Mouse (Mus musculus) heart, embryonic 12.5 days (tissue): ENCODE measurements around the gene Frmd4a. TPM values are rescaled to one million over a fixed set of nuclear protein-coding genes. Genes with fewer than 3 reads are reported as not detected.
A peak's percentile ranks its signal among the peaks of the same experiment; 100 is the strongest.

ENCODE experiments used
- ATAC-seq: fragments of 200-750 bp; cut with Nextera tagmentation; 2 replicates; pipeline ENCODE4 v1.8.0; 2017; ENCODE audit warnings: moderate TSS enrichment, moderate library complexity; ENCODE audit not compliant: insufficient number of reproducible peaks, low FRiP score
- H3K27ac ChIP-seq: fragments of 300-500 bp; sonication (generic); 2 replicates; pipeline ENCODE4 v1.5.1; 2016; ENCODE audit warnings: mild to moderate bottlenecking, moderate library complexity; ENCODE audit not compliant: poor library complexity, severe bottlenecking
- H3K27me3 ChIP-seq: fragments of 300-500 bp; sonication (generic); replicated peaks from 2 replicates; pipeline ENCODE4 v1.6.1; 2016; ENCODE audit warnings: mild to moderate bottlenecking, moderate library complexity
- H3K36me3 ChIP-seq: fragments of 300-500 bp; sonication (generic); 2 replicates; pipeline ENCODE4 v1.6.1; 2016; ENCODE audit warnings: mild to moderate bottlenecking, moderate library complexity
- H3K4me1 ChIP-seq: fragments of 300-500 bp; sonication (generic); replicated peaks from 2 replicates; pipeline ENCODE4 v1.6.1; 2016; ENCODE audit warnings: mild to moderate bottlenecking
- H3K4me2 ChIP-seq: fragments of 300-500 bp; sonication (generic); 2 replicates; pipeline ENCODE4 v1.6.1; 2016; ENCODE audit warnings: mild to moderate bottlenecking, moderate library complexity
- H3K4me3 ChIP-seq: fragments of 300-500 bp; sonication (generic); 2 replicates; pipeline ENCODE4 v1.5.1; 2016; ENCODE audit warnings: mild to moderate bottlenecking
- H3K9ac ChIP-seq: fragments of 300-500 bp; sonication (generic); 2 replicates; pipeline ENCODE4 v1.6.1; 2016; ENCODE audit warnings: mild to moderate bottlenecking, moderate library complexity
- H3K9me3 ChIP-seq: fragments of 300-500 bp; sonication (generic); replicated peaks from 2 replicates; pipeline ENCODE4 v1.6.1; 2016; ENCODE audit warnings: mild to moderate bottlenecking, moderate library complexity
- WGBS: fragments of 180-500 bp; shearing (Covaris S2); methylation state at CpG from one replicate; pipeline ENCODE4 v1.1.7; 2016; 5-methylcytosine and 5-hydroxymethylcytosine counted together
- polyA plus RNA-seq: library from polyadenylated mRNA; unstranded; fragments of >200 nt; fragmentation: Nextera tagmentation; extraction: Ambion mirVana; gene quantifications from 2 replicates; pipeline ENCODE4 v1.2.1, GENCODE M21; 2016

Frmd4a gene
- polyA plus RNA-seq, 1 experiment from 2014 or later: 23.2 TPM

DNA sequence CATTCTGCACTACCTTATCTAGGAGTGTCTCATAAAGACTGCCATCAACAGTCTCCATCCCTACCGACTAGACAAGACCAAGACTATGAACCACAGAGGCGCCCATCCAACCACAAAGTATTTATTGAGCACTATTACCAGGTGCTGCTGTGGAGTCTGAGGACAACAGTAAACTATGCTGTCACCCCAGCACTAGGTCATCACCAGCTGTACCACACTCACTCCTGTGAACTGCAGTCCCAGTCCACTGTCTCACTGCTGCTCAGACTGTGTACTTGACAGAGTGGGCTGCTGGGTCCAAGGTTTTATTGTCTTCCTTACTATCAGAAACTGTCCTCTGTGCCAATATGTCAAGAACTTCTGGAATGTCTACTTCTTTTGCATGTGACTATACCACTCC lies 611.4 kb downstream of the Frmd4a start:
- Histone ChIP-seq H3K9me3 (no peaks in the 10 kb centered on the region), H3K36me3 (peaks cover 64% of the 10 kb centered on the region), H3K9ac (no peak overlapping the region), H3K27ac (no peak overlapping the region), H3K4me1 (peaks cover 10% of the 10 kb centered on the region), H3K27me3 (no peaks in the 10 kb centered on the region), H3K4me2 (no peak overlapping the region), H3K4me3 (no peak overlapping the region)
- ATAC-seq: no peak
- WGBS: 86% methylated on average over 2 of the region's 2 CpGs

DNA sequence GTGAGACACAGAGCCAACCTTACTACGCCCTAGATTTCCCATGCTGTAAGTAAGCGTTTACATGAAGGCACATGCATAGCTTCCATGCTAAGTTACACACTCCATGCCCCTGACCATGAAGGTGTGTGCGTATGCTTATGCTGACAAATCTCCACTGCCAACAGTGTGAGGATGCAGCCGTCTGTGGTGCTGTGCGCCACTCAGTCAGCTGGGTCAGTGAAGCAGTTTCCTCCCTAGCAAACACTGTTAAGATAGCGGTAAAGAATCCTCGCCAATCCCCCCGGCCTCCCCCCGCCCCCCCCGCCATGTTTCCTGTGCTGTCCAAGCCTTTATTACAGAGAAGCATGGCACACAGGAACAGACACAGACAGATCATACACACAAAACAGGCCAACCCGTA lies 612.0 kb downstream of the Frmd4a start:
- H3K27me3 ChIP-seq: no peaks in the 10 kb centered on the region
- peaks cover 64% of the 10 kb centered on the region for H3K36me3 ChIP-seq
- ATAC-seq: peak; percentile 53; the same call in 1 of the 2 replicates
- no peaks in the 10 kb centered on the region for H3K9me3 ChIP-seq
- H3K27ac ChIP-seq: no peak overlapping the region
- no peak overlapping the region for H3K4me2 ChIP-seq
- no peak overlapping the region for H3K4me3 ChIP-seq
- no peak overlapping the region for H3K9ac ChIP-seq
- 78% methylated on average over 11 of the region's 11 CpGs for WGBS
- peaks cover 10% of the 10 kb centered on the region for H3K4me1 ChIP-seq

DNA sequence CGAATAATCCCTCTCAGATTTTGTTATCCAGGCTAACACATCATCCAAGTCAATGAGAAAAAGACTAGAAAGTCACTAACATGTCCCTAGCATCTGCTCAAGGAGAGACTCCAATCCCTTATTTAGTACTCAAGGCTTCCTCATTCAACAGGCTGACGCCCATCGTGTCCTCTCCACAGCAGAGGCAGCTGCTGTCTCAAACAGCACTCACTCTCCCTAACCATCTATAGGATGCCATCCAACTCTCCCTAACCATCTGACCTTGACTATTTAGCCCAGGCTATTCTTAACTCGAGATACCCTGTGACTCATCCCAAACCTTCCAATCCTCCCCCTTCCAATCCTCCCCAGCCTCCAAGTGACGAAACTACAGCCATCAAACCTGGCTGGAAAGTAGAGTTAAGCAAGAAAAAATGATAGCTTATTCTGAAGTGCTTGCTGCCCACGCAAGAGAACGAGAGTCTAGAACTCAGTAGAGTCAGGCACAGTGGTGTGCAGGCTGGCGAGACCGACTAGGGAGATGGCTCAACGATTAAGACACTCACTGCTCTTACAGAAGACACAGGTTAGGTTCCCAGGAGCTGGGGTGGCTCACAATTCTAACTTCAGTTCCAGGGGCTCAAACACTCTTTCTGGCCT lies 612.8 kb downstream of the Frmd4a start:
- 91% methylated on average over 10 of the region's 10 CpGs for WGBS
- no peak for ATAC-seq
- Histone ChIP-seq H3K4me3 (no peak overlapping the region), H3K9me3 (no peaks in the 10 kb centered on the region), H3K4me1 (peaks cover 10% of the 10 kb centered on the region), H3K4me2 (no peak overlapping the region), H3K36me3 (peaks cover 72% of the 10 kb centered on the region), H3K27ac (no peak overlapping the region), H3K9ac (no peak overlapping the region), H3K27me3 (no peaks in the 10 kb centered on the region)

DNA sequence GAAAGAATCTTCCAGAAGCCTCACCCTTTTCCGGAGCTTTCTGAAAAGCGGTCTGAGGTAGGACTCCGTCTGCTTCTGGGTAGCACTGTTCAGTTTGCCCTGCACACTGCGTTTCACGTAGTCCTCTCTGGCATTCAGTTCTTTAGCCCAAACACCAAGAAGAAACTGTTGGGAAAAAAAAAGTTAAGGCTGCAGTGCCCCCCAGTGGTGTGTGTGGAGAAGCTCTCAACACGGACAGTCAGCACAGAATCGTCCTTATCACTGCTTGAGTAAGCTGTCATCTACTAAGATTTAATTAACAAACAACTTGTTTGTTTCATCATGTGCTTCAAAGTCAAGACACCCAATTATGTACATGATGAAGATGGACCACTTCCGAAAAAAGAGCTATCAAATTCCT lies 618.3 kb downstream of the Frmd4a start:
- Histone ChIP-seq H3K4me1 (no peaks in the 10 kb centered on the region), H3K9ac (no peak overlapping the region), H3K27me3 (no peaks in the 10 kb centered on the region), H3K27ac (no peak overlapping the region), H3K36me3 (peaks cover 84% of the 10 kb centered on the region), H3K4me3 (no peak overlapping the region), H3K9me3 (no peaks in the 10 kb centered on the region), H3K4me2 (no peak overlapping the region)
- no peak for ATAC-seq
- 87% methylated on average over 8 of the region's 8 CpGs for WGBS

DNA sequence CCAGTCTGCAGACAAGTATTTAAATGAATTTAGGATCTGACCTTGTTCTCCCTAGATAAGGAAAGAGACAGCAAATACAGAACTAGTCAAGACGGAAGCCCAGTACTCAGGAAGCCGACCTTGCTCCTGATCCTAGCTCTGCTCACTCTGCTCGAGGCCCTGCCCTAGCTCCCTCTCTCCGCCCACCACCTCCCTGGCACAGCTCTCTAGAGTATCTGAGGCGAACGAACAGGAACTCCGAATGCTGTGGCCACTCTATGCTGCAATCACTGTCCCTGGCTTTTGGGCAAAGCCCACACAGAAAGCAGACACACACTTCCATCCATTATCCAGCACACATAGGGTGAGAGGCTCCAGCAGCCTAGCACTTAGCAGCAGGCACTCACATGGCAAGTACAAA lies 619.1 kb downstream of the Frmd4a start:
- no peak overlapping the region for H3K9ac ChIP-seq
- WGBS: 78% methylated on average over 7 of the region's 7 CpGs
- no peak for ATAC-seq
- no peaks in the 10 kb centered on the region for H3K4me1 ChIP-seq
- peaks cover 80% of the 10 kb centered on the region for H3K36me3 ChIP-seq
- no peaks in the 10 kb centered on the region for H3K9me3 ChIP-seq
- no peak overlapping the region for H3K4me2 ChIP-seq
- H3K27ac ChIP-seq: no peak overlapping the region
- no peak overlapping the region for H3K4me3 ChIP-seq
- no peaks in the 10 kb centered on the region for H3K27me3 ChIP-seq

DNA sequence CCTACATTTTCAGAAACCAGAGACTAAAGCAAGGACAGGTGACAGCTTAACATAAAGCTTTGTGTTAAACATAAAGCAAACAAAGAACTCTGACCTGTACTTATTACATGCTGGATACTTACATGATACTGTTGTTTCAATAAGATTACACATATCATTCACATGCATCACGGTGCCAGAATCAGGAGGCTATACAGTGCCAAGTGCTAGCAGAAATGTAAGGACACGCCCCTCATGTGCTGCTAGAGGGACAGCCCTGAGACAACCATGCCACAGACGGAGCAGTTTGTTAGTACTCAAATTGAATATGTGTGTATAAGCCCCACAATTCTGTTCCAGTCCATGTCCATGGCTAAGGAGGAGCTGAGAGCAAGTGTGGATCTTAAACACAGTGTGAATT lies 620.7 kb downstream of the Frmd4a start:
- Histone ChIP-seq H3K4me2 (no peak overlapping the region), H3K27me3 (no peaks in the 10 kb centered on the region), H3K27ac (no peak overlapping the region), H3K36me3 (peaks cover 80% of the 10 kb centered on the region), H3K9ac (no peak overlapping the region), H3K4me1 (no peaks in the 10 kb centered on the region), H3K9me3 (no peaks in the 10 kb centered on the region), H3K4me3 (no peak overlapping the region)
- 83% methylated on average over 3 of the region's 3 CpGs for WGBS
- no peak for ATAC-seq

DNA sequence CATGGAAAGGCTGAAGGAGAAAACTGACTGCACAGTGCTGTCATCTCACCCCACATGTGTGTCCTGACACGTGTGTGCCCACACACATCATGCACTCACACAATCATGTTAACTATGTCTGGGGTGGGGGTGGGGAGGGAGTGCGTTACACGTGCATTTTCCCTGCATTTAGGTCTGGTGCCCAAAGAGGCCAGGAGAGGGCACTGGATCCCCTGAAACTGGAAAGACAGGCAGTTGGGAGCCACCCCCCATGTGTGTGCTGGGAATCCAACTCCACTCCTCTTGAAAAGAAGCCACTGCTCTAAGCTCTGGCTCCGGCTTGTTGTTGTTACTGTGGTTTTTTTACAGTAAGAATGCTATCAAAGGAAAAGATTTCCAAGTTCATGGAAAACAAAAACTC lies 627.5 kb downstream of the Frmd4a start:
- Histone ChIP-seq H3K27me3 (no peaks in the 10 kb centered on the region), H3K27ac (no peak overlapping the region), H3K4me2 (no peak overlapping the region), H3K9ac (no peak overlapping the region), H3K36me3 (peaks cover 52% of the 10 kb centered on the region), H3K9me3 (no peaks in the 10 kb centered on the region), H3K4me3 (no peak overlapping the region), H3K4me1 (peaks cover 4% of the 10 kb centered on the region; the same call in 1 of the 2 replicates)
- ATAC-seq: no peak
- WGBS: 80% methylated on average over 4 of the region's 4 CpGs

DNA sequence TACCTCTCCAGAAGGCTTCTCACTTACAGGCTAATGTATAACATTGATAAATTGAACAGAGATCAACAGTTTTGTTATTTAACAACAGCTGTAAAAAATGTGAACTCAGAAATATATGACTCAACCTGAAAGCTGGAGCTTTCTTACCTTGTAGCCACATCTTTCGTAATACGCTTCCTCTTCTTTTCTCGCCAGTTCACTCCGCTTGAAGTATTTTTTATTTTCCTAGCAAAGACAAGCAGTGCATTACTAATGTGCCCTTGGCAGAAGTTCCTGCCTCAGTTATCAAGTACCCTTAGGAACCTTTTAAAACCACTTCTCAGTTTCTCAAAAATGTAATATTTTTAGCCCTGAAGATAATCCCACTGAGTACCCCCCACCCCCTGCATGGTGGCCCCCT lies 630.6 kb downstream of the Frmd4a start:
- no peak overlapping the region for H3K4me2 ChIP-seq
- WGBS: 85% methylated on average over 4 of the region's 4 CpGs
- peaks cover 33% of the 10 kb centered on the region for H3K36me3 ChIP-seq
- no peak overlapping the region for H3K4me3 ChIP-seq
- no peak overlapping the region for H3K9ac ChIP-seq
- H3K27ac ChIP-seq: no peak overlapping the region
- no peaks in the 10 kb centered on the region for H3K9me3 ChIP-seq
- ATAC-seq: no peak
- no peaks in the 10 kb centered on the region for H3K27me3 ChIP-seq
- peaks cover 14% of the 10 kb centered on the region for H3K4me1 ChIP-seq

DNA sequence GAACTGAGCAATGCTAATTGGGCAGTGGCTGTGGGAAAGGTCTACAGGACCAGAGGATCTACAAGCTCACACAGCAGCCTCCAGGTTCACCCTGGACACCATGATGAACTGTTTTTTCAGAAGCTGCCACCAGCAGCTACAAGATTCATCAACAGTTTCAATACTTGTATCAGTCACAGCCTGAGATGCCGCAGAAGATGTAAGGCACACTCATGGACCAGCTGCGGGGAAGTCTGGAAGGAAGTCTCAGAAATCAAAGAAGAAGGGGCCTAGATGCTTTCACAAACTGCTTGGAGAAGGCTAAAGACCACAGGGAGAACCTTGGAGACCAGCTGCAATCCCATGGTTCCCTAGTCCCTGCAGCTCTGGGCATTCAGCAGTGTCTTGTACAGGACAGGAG lies 632.1 kb downstream of the Frmd4a start:
- Histone ChIP-seq H3K27me3 (no peaks in the 10 kb centered on the region), H3K4me3 (no peak overlapping the region), H3K9ac (no peak overlapping the region), H3K4me1 (peaks cover 14% of the 10 kb centered on the region), H3K36me3 (peaks cover 25% of the 10 kb centered on the region), H3K27ac (no peak overlapping the region), H3K4me2 (0 out of 2 replicates have a peak overlapping the region, but pooled peaks have one; percentile 19), H3K9me3 (no peaks in the 10 kb centered on the region)
- no peak for ATAC-seq
- 89% methylated on average over 2 of the region's 2 CpGs for WGBS

DNA sequence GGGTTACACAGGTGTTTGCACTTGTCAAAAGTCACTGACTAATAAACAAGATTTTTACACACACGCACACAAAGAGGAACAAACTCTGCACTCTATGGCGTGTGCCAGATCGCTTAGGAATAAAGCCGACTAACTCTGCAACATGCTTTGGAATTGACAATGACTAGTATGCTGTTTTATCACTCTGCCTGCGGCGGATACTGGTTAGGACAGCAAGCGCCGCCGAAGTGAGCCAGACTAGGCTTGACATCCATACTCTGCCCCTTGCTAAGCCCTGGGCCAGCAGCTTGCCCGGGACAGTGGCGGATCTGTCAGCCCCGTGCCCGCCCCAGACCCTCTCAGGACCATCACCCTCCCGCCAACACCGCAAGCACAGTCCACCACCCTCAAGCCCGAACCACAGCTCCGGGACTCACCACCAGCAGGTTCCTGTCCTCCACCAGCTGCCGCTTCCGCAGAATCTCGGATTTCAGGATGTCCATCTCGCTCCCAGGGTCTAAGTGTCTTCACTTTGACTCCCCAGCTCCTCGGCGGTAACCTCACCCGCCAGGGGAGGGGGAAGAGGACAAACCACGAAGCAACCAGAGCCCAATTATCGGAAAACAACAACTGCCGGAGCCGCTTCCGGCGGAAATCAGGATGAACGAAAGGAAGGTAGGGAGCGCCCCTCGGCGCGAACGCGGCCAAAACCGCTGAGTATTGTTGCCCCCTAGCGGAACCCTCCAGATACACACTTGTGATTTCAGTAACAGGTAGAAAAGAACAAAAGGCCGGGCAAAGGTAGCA lies 634.2 kb downstream of the Frmd4a start, which contains the start of gene Prpf18:
Gene Prpf18 (minus strand): TSS at position 614 of the 786 bp plus-strand sequence.
- Histone ChIP-seq H3K4me2 (peak within 1 kb of the TSS; percentile 74), H3K4me3 (peak within 1 kb of the TSS; percentile 99), H3K36me3 (peaks cover 9% of the 10 kb centered on the region), H3K9ac (peak within 1 kb of the TSS; percentile 94), H3K27me3 (no peaks in the 10 kb centered on the region), H3K27ac (peak within 1 kb of the TSS; percentile 53), H3K4me1 (peaks cover 14% of the 10 kb centered on the region), H3K9me3 (no peaks in the 10 kb centered on the region)
- ATAC-seq: peak; percentile 91
- 1% methylated on average over 40 of the region's 40 CpGs for WGBS

DNA sequence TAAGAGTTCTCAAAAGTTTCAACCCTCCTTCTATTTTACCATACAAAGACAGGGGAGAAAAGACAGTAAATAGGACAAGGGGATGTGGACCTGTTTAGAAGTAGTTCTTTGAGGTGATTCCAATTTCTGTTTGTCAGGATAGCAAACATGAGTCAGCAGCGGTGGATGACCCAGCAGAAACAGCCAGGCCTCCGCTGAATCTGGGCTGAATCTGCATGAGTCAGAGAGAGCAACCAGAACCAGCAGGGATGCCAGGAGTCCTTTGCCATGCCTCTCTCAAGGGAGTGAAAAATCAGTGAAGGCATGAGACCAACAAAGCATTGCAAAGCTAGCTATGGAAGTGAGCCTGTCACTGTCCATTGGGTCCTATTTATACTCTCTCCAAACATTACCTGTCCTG lies 643.2 kb downstream of the Frmd4a start:
- Histone ChIP-seq H3K4me3 (no peak overlapping the region), H3K4me1 (no peaks in the 10 kb centered on the region), H3K9me3 (no peaks in the 10 kb centered on the region), H3K27ac (no peak overlapping the region), H3K36me3 (no peaks in the 10 kb centered on the region), H3K9ac (no peak overlapping the region), H3K27me3 (no peaks in the 10 kb centered on the region), H3K4me2 (no peak overlapping the region)
- ATAC-seq: 0 out of 2 replicates have a peak, but pooled peaks have one; percentile 39
- 72% methylated on average over 2 of the region's 2 CpGs for WGBS
